Mouse (Mus musculus) small intestine, adult 2 months (tissue): ENCODE results near the gene Fchsd2. TPM values are rescaled to one million over a fixed set of nuclear protein-coding genes. Genes with fewer than 3 reads are reported as not detected.
"Not testable (repeated sequence)": the region's sequence is repeated elsewhere in the genome, so short reads cannot be mapped to it uniquely, and the experiment has no call there.

ENCODE experiments used
- H3K27ac ChIP-seq: fragments of 200-500 bp; 2 replicates; pipeline ENCODE4 v1.5.1; 2012; ENCODE audit warnings: low read depth, low read length, control low read depth, inconsistent platforms; ENCODE audit not compliant: insufficient read depth
- H3K27me3 ChIP-seq: fragments of 200-500 bp; 2 replicates; pipeline ENCODE4 v1.6.1; 2012; ENCODE audit warnings: mild to moderate bottlenecking, moderate library complexity, low read length, inconsistent platforms; ENCODE audit not compliant: control insufficient read depth, insufficient read depth
- H3K36me3 ChIP-seq: fragments of 200-500 bp; 2 replicates; pipeline ENCODE4 v1.6.1; 2012; ENCODE audit warnings: mild to moderate bottlenecking, low read length, control low read depth, inconsistent platforms; ENCODE audit not compliant: control insufficient read depth, insufficient read depth
- H3K4me1 ChIP-seq: fragments of 200-500 bp; 2 replicates; pipeline ENCODE4 v1.6.1; 2012; ENCODE audit warnings: low read length, inconsistent platforms, mixed read lengths; ENCODE audit not compliant: control insufficient read depth, insufficient read depth, insufficient read length
- H3K4me3 ChIP-seq: fragments of 200-500 bp; 2 replicates; pipeline ENCODE4 v1.5.1; 2012; ENCODE audit warnings: low read depth, mild to moderate bottlenecking, control low read depth, inconsistent platforms, low read length, moderate library complexity
- CTCF ChIP-seq: fragments of 200-500 bp; IDR thresholded peaks from 2 replicates; pipeline ENCODE4 v1.5.1; 2012; ENCODE audit warnings: low read depth, mild to moderate bottlenecking, control low read depth, inconsistent platforms, low read length, moderate library complexity, mixed read lengths; ENCODE audit not compliant: insufficient replicate concordance, insufficient read length; ENCODE audit errors: extremely low read depth
- POLR2A ChIP-seq: fragments of 200-500 bp; IDR thresholded peaks from 2 replicates; pipeline ENCODE4 v1.6.1; 2012; ENCODE audit warnings: low read depth, mild to moderate bottlenecking, control low read depth, inconsistent platforms, low read length, moderate library complexity
- WGBS: fragments of 180-500 bp; shearing (Covaris S2); methylation state at CpG from one replicate; pipeline ENCODE4 v1.1.7; 2018; 5-methylcytosine and 5-hydroxymethylcytosine counted together
- polyA plus RNA-seq: library from polyadenylated mRNA; depleted of rRNA; stranded (reverse); fragments of >200 nt; gene quantifications from 2 replicates; pipeline ENCODE4 v1.2.3, GENCODE M21; 2012

The Fchsd2 gene
- polyA plus RNA-seq, 1 experiment = 6.9 TPM

DNA sequence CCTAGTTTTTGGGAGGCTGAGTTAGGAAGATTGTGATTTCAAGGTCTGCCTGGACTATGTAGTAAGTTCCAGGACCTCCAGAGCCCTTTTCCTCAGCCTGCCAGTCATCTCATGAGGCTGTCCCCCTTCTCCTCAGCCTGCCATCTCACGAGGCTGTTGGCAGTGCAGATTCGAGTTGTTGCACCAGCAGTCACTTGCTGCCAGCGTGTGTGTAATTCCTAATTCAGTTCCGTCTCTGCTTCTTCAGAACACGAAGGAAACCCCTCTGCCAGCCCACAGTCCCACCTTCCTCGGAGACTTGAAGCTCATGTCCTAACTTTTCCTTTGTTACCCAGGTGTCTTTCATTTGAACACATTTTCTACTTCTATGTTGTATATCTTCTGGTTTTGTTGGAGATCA lies 38.6 kb downstream of the Fchsd2 start:
- Histone ChIP-seq H3K4me1 (0 out of 2 replicates have a peak, but pooled peaks cover 3% of the 10 kb centered on the region), H3K27me3 (no peaks in the 10 kb centered on the region), H3K4me3 (no peak overlapping the region), H3K36me3 (peaks cover 9% of the 10 kb centered on the region; the same call in 1 of the 2 replicates), H3K27ac (no peak overlapping the region)
- TF ChIP-seq POLR2A = no peak
- TF ChIP-seq CTCF = no peak
- 79% methylated on average over 6 of the region's 6 CpGs for WGBS

DNA sequence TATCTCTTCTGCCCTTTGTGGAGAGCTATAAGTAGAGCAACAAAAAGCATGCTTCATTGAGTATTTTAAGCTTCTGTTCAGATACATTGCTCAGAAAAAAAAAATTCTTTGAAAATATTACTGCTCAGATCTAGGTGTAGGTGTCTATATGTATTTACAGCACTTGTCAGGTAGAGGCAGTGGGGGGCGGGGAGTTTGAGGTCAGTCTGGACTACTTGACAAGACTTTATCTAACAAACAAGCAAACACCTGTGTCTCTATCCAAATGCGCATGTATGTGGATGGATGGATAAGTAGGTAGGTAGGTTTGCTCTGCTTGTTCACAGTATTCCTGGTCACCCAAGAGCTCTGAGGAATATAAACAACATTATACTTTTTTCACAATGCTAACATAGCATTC lies 40.9 kb downstream of the Fchsd2 start:
- TF ChIP-seq CTCF (no peak), POLR2A (no peak)
- H3K27me3 ChIP-seq = no peaks in the 10 kb centered on the region
- WGBS = 86% methylated on average over 2 of the region's 2 CpGs
- H3K27ac ChIP-seq = no peak overlapping the region
- 0 out of 2 replicates have a peak, but pooled peaks cover 3% of the 10 kb centered on the region for H3K4me1 ChIP-seq
- H3K4me3 ChIP-seq = no peak overlapping the region
- peaks cover 9% of the 10 kb centered on the region; the same call in 1 of the 2 replicates for H3K36me3 ChIP-seq

DNA sequence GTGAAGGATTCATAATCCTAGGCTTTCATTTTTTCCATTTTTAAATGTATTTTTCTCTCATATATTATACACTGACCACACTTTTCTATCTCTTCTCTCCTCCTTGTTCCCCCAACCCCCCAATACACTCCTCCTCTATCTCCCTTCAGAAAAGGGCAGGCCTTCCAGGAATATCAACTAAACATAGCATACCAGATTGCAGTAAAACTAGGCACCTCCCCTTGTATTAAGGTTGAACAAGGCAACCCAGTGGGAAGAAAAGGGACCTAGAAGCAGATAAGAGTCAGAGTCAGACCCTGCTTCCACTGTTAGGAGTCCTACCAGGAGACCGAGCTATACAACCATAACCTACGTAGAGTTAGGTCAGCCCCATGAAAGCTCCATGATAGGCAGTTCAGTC lies 41.5 kb downstream of the Fchsd2 start:
- WGBS = 96% methylated on average over 2 of the region's 2 CpGs

DNA sequence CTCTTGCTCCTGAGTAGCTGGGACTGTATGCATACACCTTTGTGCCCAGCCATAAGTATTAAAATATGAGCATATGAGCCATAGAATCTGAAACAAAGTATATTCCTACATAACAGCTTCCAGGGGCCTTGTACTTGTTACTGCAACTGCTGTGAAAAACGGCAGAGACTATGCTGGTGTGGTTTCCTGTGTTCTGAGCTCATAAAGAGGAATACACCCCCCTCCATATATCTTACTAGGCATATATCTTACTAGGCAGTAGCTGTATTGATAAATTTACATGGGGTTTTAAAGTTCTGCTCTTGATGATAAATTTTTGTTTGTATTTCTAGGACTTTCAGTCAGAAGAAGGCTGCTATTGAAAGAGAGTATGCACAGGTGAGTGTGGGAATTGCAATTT lies 46.2 kb downstream of the Fchsd2 start:
- Histone ChIP-seq H3K27ac (no peak overlapping the region), H3K4me3 (no peak overlapping the region), H3K4me1 (no peaks in the 10 kb centered on the region), H3K27me3 (no peaks in the 10 kb centered on the region), H3K36me3 (peaks cover 15% of the 10 kb centered on the region)
- TF ChIP-seq CTCF = no peak
- TF ChIP-seq POLR2A = no peak
- WGBS = 40% methylated on average over 1 of the region's 1 CpGs

More for the DNA sequence above, 41.5 kb downstream of the Fchsd2 start:
- Histone ChIP-seq H3K36me3 (peaks cover 7% of the 10 kb centered on the region), H3K27me3 (no peaks in the 10 kb centered on the region), H3K27ac (no peak overlapping the region), H3K4me1 (0 out of 2 replicates have a peak, but pooled peaks cover 3% of the 10 kb centered on the region), H3K4me3 (no peak overlapping the region)
- TF ChIP-seq CTCF (no peak), POLR2A (no peak)

DNA sequence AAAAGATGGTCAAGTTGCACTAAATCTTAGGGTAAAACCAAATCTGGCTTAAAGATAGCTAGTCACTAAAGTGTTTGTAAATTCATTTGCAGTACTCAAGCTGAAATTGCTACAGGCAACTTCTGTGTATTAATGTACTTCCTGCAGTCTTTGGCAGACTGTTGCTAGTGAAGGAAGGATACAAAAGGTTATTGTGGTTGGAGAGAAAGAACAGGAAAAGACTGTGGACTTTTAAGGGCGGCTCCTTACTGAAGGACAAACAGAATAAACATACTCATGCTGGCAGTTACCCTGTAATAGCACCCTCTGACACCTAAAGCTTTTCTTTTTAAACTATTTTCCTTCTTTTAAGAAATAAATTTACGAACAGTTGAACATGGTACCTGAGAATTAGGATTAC lies 50.2 kb downstream of the Fchsd2 start:
- 18% methylated on average over 2 of the region's 2 CpGs for WGBS
- H3K27me3 ChIP-seq = no peaks in the 10 kb centered on the region

DNA sequence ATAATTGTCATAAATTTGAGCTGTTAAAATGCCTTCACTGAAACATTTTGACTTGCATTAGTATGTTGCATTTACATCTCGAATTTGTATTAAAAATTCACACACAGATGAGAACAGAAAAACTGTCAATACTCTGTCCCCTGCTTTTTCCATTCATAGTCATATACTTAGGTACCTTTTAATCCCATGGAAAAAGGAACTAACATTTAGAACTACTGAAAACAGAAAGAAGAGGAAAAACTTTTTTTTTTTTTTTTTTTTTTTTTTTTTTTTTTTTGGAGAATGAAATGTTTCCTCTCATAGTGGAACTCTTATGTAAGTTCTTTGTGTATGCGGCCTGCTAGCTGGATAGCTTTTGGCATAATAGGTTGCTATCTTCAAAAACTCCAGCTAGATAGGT lies 51.6 kb downstream of the Fchsd2 start:
- TF ChIP-seq CTCF (no peak), POLR2A (no peak)
- Histone ChIP-seq H3K27me3 (no peaks in the 10 kb centered on the region), H3K36me3 (peaks cover 12% of the 10 kb centered on the region), H3K4me1 (no peaks in the 10 kb centered on the region; the same call in 1 of the 2 replicates), H3K27ac (peak overlapping the region; percentile 12; the same call in 1 of the 2 replicates), H3K4me3 (no peak overlapping the region)
- 62% methylated on average over 2 of the region's 2 CpGs for WGBS

More for the DNA sequence above, 50.2 kb downstream of the Fchsd2 start:
- H3K4me1 ChIP-seq = no peaks in the 10 kb centered on the region; the same call in 1 of the 2 replicates
- H3K27ac ChIP-seq = no peak overlapping the region
- no peak overlapping the region for H3K4me3 ChIP-seq
- no peak for TF ChIP-seq POLR2A
- TF ChIP-seq CTCF = no peak
- peaks cover 12% of the 10 kb centered on the region for H3K36me3 ChIP-seq

DNA sequence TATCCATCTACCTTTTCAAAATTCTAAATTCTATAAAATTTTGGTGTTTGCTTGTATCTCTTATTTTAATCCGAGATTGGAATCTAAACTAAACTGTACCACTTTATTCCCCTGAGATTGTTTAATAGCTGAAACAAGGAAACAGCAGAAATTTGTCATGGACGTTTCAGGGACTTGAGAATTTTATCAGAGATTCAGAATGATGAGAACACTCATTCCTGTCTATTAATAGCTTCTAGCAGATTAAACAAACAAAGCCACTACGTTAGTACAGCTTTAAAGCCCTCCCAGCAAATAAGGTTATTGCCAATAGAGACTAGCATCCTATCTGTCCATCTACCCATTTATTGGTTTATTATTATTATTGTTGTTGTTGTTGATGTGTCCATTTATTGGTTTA lies 56.4 kb downstream of the Fchsd2 start:
- TF ChIP-seq POLR2A (no peak), CTCF (no peak)

DNA sequence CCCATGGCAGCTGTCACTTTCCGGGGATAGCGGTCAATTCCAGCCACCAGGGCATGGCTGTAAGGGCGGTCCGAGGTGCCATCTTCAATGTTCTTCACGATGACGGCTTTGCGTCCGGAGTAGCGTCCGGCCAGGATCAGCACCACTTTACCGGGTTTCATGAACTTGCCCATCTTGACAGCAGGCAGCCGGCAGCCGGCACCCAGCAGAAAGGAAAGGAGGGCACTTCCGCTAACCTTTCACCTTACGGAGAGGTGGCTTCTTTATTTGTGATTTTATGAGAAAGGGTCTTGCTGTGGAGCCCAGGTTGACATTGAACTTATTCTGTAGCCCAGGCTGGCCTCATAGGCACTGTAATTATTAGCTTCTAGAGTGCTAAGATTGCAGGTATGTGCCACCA lies 62.2 kb downstream of the Fchsd2 start:
- 98% methylated on average over 15 of the region's 15 CpGs for WGBS
- not testable (repeated sequence) for H3K27me3 ChIP-seq, H3K4me3 ChIP-seq, H3K4me1 ChIP-seq, H3K27ac ChIP-seq, H3K36me3 ChIP-seq

More for the DNA sequence above, 56.4 kb downstream of the Fchsd2 start:
- Histone ChIP-seq H3K27ac (no peak overlapping the region), H3K4me3 (no peak overlapping the region), H3K36me3 (peaks cover 10% of the 10 kb centered on the region), H3K27me3 (no peaks in the 10 kb centered on the region), H3K4me1 (no peaks in the 10 kb centered on the region; the same call in 1 of the 2 replicates)
- WGBS = 36% methylated on average over 3 of the region's 3 CpGs
